Mouse (Mus musculus) lung, postnatal 10 days (tissue): ENCODE measurements around the gene Prdx6.
A peak's percentile ranks its signal among the peaks of the same experiment; 100 is the strongest.
"Not testable (repeated sequence)": the region's sequence is repeated elsewhere in the genome, so short reads cannot be mapped to it uniquely, and the experiment has no call there.

Experiments used
- DNase-seq: peaks from one replicate; pipeline ENCODE4 v3.0.0; 2021

Prdx6 gene

GRCm38 (mm10) chr1:161250031-161250603 is 902 bp downstream of the Prdx6 start:
- DNase-seq = peak; percentile 77

- DNase-seq = peak; percentile 41
Observed at GRCm38 (mm10) chr1:161249442-161249841, 1.6 kb downstream of the Prdx6 start.

- no peak for DNase-seq
Observed at GRCm38 (mm10) chr1:161248685-161249084, 2.3 kb downstream of the Prdx6 start.

GRCm38 (mm10) chr1:161247643-161248580 is 3.1 kb downstream of the Prdx6 start:
- no peak for DNase-seq

DNA sequence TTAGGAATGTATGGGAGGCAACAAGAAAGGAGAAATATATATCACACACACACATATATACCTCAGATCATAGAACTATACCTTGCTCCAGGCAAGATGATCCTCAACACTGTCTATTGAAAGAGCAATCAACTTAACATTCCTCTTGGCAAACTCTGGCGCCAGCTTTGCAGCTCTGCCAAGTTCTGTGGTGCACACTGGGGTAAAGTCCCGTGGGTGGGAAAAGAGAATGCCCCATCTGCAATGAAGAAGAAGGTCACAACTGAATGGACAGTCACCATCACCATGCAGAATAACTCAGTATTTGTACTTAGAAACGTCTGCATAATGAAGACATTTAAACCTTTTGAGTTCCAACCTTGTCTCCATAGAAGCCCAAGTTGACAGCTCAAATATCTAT is 3.8 kb downstream of the Prdx6 start:
- DNase-seq = no peak

GRCm38 (mm10) chr1:161237750-161238149 is 13.3 kb downstream of the Prdx6 start:
- DNase-seq = no peak

GRCm38 (mm10) chr1:161237339-161237738 is 13.7 kb downstream of the Prdx6 start:
- no peak for DNase-seq

- DNase-seq = peak; percentile 49
Observed at GRCm38 (mm10) chr1:161233226-161233839, 17.7 kb downstream of the Prdx6 start.

DNA sequence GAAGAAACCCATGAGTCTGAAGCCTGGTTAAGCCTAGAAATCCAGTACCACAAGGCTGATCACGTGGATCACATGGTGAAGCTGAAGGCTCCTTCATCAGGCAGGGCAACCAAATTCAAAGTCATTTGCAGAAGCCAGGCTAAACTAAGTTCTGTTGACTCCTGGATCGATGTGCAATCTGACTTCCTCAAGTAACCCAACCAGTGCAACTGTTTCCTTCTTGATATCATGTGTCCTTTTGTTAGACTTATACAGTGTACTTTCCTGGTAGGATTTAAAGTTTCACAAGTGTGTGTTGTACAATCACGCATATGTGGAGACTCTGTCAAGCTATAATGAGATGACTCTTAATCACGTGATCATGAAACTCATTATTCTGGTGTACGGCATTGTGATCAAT is 18.8 kb downstream of the Prdx6 start:
- DNase-seq = no peak

DNA sequence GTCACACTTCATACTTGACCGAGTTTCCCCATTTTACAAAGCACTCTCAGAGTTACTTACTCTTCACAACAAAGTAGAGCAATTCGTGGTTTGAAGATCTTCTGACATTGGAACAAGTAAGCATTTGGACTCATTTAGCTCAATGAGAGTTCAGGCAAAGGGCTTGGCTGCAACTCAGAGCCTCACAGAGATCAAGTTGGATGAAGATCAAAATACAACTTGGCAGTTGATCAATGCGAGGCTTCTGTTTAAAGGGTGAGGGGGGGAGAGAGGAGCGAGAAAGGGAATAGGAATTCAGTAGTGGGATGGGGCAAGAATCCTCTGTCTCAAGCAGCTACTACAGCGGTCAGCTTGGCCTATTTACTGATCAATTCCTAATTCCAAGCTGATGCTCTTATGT is 26.2 kb downstream of the Prdx6 start:
- DNase-seq = peak; percentile 83

DNA sequence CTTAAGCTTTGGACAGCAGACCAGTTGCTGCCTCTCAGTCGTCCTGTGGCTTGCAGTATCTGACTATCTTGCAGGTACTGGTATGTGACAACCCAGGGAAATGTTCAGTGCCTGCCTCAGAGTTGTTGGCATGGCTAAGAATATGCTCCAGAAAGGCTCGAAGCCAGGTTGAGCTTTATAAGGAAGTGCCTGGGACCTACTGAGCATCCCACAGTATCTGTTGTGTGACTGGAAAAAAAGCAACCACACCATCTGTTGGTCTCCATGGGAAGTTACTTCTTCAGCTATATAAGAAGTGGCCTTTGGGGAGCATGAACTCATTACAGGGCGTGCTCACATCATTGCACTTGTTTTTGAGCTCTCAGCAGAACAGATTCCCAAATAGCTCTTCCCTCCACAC is 31.2 kb downstream of the Prdx6 start:
- DNase-seq = no peak

DNA sequence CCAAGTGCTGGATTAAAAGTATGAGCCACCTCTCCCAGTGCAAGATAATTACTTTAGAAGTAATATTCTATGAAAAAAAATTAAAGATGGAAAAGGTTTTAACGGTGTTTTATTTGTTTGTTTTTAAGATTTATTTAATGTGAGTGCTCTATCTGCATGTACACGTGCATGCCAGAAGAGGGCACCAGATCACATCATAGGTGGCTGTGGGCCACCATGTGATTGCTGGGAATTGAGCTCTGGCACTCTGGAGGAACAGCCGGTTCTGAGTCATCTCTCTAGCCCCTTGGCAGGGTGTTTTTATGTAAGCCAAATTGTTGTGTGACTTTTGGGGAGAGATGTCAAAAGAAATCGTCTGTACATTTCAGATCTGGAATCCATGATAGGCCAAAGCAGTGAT is 36.6 kb downstream of the Prdx6 start:
- DNase-seq = peak; percentile 31

GRCm38 (mm10) chr1:161199856-161200255 is 51.2 kb downstream of the Prdx6 start:
- no peak for DNase-seq

- DNase-seq = not testable (repeated sequence)
Observed at GRCm38 (mm10) chr1:161196364-161196763, 54.7 kb downstream of the Prdx6 start.

DNA sequence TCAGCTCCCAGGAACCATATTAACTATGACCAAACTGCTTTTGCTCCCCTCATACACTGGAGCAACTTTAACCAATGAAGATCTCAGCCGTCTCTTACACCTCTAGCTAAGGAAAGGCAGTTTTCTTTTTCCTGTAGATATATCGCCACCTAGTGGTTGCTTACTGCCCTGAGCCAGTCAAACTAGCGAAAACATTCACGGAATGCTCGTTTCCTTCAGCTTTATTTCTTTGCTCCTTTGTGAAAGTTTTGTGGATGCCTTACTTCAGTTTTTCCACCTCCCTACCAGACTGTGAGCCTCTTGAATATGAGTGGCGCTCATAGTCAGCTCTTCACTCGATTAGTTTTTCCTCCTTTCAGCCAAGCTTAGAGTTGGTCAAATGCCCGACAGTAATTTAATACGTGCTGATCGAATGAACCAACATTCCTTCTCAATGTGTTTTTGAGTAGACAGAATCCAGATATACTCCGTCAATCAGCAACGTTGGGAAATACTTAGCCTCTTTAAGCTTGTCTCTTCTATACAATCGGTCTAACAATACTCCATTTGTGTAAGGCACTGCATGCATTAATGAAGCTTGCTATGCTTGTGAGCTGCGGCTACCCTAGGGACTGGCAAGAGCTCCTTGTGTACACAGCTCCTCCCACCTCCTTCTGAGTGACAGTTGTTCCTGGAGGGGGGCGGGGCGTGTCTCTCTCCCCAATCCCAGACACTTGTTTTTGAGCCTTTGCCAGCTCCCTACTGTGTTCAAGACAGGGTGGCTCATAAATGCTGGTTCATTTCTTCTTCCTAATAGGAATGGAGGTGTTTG is 55.3 kb downstream of the Prdx6 start:
- peak; percentile 92 for DNase-seq

DNA sequence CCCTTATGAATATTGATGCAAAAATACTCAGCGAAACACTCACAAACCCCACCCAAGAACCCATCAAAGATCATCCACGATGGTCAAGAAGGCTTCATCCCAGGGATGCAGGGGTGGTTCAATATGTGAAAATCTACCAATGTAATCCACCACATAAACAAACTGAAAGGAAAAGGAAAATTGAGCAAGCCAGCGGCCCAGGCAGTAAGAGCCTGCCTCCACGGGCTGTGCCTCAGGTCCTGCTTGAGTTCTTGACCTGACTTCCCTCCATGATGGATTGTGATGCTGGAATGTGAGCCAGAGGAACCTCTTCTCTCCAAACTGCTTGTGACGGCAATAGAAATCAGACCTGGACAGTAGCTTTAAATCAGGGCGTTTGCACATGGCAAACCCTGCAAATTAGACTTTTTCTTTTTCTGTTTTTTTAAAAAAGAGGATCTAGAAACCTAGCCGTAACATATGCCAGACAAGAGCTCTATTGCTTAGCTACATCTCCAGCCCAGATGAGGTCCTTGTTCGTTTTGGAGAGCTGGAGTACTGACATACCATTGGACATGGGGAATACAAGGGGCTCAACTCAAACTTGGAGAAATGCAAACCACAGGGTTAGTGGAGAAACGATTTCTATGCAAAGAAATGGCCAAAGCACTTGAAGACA is 60.6 kb downstream of the Prdx6 start:
- no peak for DNase-seq
